Mouse (Mus musculus) liver, embryonic 13.5 days (tissue): Measurements from ENCODE around the gene Cdr2l. TPM values are rescaled to one million over a fixed set of nuclear protein-coding genes. Genes with fewer than 3 reads are reported as not detected.

Experiments used
- ATAC-seq: fragments of 200-750 bp; cut with Nextera tagmentation; 2 replicates; pipeline ENCODE4 v1.8.0; 2017; ENCODE audit warnings: low read depth, mild to moderate bottlenecking, moderate number of reproducible peaks, moderate library complexity
- DNase-seq: peaks from one replicate; pipeline ENCODE4 v3.0.0; 2022
- H3K27ac ChIP-seq: fragments of 300-500 bp; sonication (generic); 2 replicates; pipeline ENCODE4 v1.5.1; 2015; ENCODE audit warnings: moderate library complexity, mild to moderate bottlenecking, inconsistent platforms
- H3K27me3 ChIP-seq: fragments of 300-500 bp; sonication (generic); 2 replicates; pipeline ENCODE4 v1.6.1; 2015; ENCODE audit warnings: mild to moderate bottlenecking, inconsistent platforms
- H3K36me3 ChIP-seq: fragments of 300-500 bp; sonication (generic); 2 replicates; pipeline ENCODE4 v1.6.1; 2015; ENCODE audit warnings: mild to moderate bottlenecking, inconsistent platforms
- H3K4me1 ChIP-seq: fragments of 300-500 bp; sonication (generic); replicated peaks from 2 replicates; pipeline ENCODE4 v1.6.1; 2015; ENCODE audit warnings: inconsistent platforms
- H3K4me2 ChIP-seq: fragments of 300-500 bp; sonication (generic); 2 replicates; pipeline ENCODE4 v1.6.1; 2015; ENCODE audit warnings: inconsistent platforms, mild to moderate bottlenecking, moderate library complexity
- H3K4me3 ChIP-seq: fragments of 300-500 bp; sonication (generic); replicated peaks from 2 replicates; pipeline ENCODE4 v1.5.1; 2015; ENCODE audit warnings: mild to moderate bottlenecking, inconsistent platforms
- H3K9ac ChIP-seq: fragments of 300-500 bp; sonication (generic); 2 replicates; pipeline ENCODE4 v1.6.1; 2015; ENCODE audit warnings: mild to moderate bottlenecking, inconsistent platforms
- H3K9me3 ChIP-seq: fragments of 300-500 bp; sonication (generic); replicated peaks from 2 replicates; pipeline ENCODE4 v1.6.1; 2016; ENCODE audit warnings: inconsistent platforms
- WGBS: fragments of 180-500 bp; shearing (Covaris S2); methylation state at CpG from one replicate; pipeline ENCODE4 v1.1.7; 2015; ENCODE audit not compliant: insufficient replicate concordance; 5-methylcytosine and 5-hydroxymethylcytosine counted together
- polyA plus RNA-seq: library from polyadenylated mRNA; unstranded; fragments of >200 nt; fragmentation: Nextera tagmentation; extraction: Ambion mirVana; gene quantifications from 2 replicates; pipeline ENCODE4 v1.2.1, GENCODE M21; 2015

Gene Cdr2l
- polyA plus RNA-seq, 1 experiment from 2014 or later: 1.5 TPM

DNA sequence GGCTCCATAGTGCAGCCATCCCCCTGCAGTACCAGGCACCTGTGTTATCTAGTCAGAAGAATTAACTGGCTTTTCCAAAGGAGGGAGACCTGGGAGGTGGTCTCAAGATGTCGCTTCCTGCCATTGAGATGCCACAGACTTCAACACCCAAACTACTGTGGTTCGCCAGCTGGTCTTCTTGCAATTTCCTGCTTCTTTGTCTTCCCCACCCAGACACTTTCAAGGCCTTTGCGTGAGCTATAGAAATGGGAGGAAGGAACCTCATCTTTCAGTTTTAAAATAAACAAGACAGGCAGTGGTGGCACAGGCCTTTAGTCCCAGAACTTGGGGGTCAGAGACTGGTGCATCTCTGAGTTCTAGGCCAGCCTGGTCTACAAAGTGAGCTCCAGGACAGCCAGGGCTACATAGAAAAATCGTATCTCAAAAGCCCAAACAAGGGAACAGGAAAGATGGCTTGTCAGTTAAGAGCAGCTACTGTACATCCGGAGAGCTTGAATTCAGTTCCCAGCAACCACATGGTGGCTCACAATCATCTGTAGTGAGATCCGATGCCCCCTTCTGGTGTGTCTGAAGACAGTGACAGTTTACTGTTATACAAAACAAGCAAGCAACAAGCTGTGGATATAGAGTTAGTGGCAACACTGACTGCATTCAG, 26.7 kb downstream of the Cdr2l start:
- ATAC-seq (no peak), DNase-seq (no peak)
- no peak overlapping the region for H3K4me2 ChIP-seq
- peaks cover 45% of the 10 kb centered on the region for H3K4me1 ChIP-seq
- peaks cover 37% of the 10 kb centered on the region for H3K36me3 ChIP-seq
- no peak overlapping the region; the same call in 1 of the 2 replicates for H3K27ac ChIP-seq
- WGBS: 56% methylated on average over 6 of the region's 6 CpGs
- H3K9ac ChIP-seq: no peak overlapping the region
- H3K9me3 ChIP-seq: no peaks in the 10 kb centered on the region
- H3K27me3 ChIP-seq: no peaks in the 10 kb centered on the region
- H3K4me3 ChIP-seq: no peak overlapping the region

DNA sequence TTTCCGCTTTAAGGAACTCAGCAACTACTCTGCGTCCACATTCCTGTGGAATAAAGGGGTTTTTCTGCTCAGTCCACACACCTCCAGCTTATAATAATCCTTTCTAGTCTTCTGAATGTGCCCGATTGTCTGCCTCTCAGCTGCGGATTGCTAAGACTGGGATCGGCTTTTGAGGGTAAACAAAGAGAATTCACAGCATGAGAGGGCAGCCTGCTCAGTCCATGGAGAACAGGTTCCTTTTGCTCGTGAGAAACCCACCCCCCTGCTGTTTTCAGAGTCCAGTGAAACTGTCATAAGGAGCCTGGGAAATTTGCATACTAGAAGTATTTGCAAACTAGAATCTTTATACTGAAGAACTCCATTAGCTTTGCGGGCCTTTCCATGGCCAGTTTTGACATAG, 27.8 kb downstream of the Cdr2l start:
- DNase-seq: no peak
- 89% methylated on average over 7 of the region's 7 CpGs for WGBS
- no peaks in the 10 kb centered on the region for H3K9me3 ChIP-seq

DNA sequence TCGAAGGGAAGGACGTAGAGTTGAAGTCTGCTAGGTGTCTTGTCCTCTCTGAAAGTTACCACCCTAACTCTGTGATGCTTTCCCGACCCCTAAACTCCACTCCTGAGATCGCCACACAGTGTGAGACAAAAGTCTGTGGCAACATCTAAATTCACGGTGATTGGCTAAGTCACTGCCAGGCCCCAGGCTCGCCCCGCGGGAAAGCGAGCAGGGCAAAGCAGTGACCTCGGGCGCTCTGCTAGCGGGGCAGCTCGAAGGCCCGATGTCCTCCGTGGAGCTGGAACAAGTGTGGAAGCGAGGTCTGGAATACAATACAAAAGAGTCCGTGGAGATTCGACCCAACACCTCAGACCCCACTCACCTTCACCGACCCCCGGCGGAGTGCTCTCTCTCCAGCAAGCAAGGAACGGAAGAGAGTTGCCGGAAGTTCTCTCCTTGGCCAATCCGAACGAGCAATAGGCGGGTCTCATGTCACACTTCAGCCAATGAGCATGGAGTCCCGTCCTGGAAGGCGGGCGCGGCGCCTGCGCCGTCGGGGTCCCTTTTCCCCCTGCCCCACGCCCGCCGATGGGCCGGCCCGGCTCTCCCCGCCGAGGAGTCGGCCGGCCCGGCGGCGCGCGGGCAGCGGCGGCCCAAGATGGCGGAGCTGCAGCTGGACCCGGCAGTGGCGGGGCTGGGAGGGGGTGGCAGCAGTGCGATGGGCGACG, 38.0 kb downstream of the Cdr2l start, which contains the start of the genes Atp5h and Kctd2:
TSS of gene Atp5h (minus strand) at position 432 of the 707 bp plus-strand sequence.
TSS of gene Kctd2 (plus strand) at position 598 of the 707 bp plus-strand sequence.
- WGBS: under 1% methylated on average over 55 of the region's 56 CpGs
- peak; percentile 92 for DNase-seq
- Histone ChIP-seq H3K4me1 (peaks cover 42% of the 10 kb centered on the region), H3K4me2 (peak within 1 kb of the TSS; percentile 98), H3K27ac (peak within 1 kb of the TSS; percentile 87), H3K9ac (peak within 1 kb of the TSS; percentile 97), H3K27me3 (no peaks in the 10 kb centered on the region), H3K9me3 (no peaks in the 10 kb centered on the region), H3K36me3 (peaks cover 42% of the 10 kb centered on the region), H3K4me3 (peak within 1 kb of the TSS; percentile 94)
- peak; percentile 97 for ATAC-seq

More for the DNA sequence above, 27.8 kb downstream of the Cdr2l start:
- Histone ChIP-seq H3K27ac (no peak overlapping the region), H3K36me3 (peaks cover 37% of the 10 kb centered on the region), H3K27me3 (no peaks in the 10 kb centered on the region), H3K4me1 (peaks cover 45% of the 10 kb centered on the region), H3K9ac (no peak overlapping the region), H3K4me2 (no peak overlapping the region), H3K4me3 (no peak overlapping the region)
- ATAC-seq: no peak

DNA sequence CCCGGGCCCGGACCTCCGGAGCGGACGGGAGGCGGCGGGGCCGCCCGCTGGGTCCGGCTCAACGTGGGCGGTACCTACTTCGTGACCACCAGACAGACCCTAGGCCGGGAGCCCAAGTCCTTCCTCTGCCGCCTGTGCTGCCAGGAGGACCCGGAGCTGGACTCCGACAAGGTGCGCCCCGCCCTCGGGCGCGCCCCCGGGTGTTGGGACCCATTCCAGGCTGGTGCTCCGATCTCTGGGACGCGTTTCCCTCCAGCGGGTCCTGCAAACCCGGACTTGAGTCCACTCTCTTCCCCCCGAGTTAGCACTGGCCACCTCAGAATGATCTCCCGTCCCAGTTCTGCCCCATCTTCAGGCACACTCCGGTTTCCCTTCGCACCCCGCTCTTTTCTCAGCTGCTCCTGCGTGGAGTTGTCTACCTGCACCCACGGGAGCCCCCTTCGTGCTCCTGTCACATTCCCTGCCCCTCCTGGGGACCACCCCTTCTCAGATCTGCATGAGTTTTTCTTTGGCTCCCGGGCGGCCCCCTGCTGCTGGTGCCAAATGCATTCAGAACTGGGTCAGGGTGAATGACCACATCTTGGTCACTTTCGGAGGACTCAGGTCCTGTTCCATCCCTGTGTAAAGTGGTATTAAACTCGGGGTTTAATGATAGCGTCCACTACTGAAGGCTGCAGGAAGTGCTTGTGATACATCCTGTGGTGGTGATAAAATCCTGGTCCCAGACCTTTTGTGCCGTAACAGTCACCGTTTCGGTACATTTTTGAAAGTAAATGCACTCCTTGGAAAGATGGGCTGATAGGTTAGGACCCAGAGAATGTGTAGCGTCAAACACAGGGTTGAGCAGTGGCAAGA, 38.8 kb downstream of the Cdr2l start:
- WGBS: 2% methylated on average over 44 of the region's 45 CpGs

DNA sequence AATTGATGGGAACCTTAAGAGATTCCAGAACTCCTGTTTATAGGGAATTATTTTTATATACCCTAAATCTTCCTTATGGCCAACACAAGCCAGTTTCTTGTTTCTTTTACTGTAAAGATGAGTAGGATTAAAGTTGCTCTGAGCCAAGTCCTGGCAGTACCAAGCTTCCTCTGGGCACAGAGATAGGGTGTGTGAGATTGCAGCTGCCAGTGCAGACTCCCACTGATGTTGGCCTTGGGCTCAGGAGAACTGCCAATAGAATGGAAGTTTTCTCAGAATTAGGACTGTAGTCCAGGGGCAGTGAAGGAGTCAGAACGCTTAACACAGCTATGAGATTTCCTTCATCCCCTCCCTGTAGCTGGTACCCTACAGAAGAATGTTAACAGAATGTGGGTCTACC, 39.6 kb downstream of the Cdr2l start:
- 50% methylated on average over 1 of the region's 1 CpGs for WGBS

More for the DNA sequence above, 38.8 kb downstream of the Cdr2l start:
- ATAC-seq: peak; percentile 71
- Histone ChIP-seq H3K27ac (peak overlapping the region; percentile 87), H3K4me3 (peak overlapping the region; percentile 94), H3K4me2 (peak overlapping the region; percentile 98), H3K9me3 (no peaks in the 10 kb centered on the region), H3K27me3 (no peaks in the 10 kb centered on the region), H3K4me1 (peaks cover 42% of the 10 kb centered on the region), H3K36me3 (peaks cover 33% of the 10 kb centered on the region), H3K9ac (peak overlapping the region; percentile 97)
- DNase-seq: peak; percentile 57

DNA sequence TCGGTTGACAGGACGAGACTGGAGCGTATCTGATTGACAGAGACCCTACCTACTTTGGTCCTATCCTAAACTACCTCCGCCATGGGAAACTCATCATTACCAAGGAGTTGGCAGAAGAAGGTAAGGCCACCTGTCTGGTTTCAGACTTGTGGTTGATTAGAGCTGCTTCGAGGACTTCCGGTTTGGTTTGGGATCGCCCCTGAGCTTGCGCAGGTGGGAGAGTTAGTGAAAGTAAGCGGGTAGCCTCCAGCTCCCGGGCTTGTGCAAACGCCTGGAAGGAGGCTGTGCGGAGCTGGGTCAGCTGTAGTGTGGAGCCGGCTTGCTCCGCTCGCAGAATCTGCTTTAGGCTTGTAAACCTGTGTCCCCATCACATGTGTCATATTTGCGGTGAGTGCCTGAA, 40.3 kb downstream of the Cdr2l start:
- no peak overlapping the region for H3K4me3 ChIP-seq
- no peak overlapping the region for H3K9ac ChIP-seq
- H3K36me3 ChIP-seq: peaks cover 19% of the 10 kb centered on the region
- H3K27me3 ChIP-seq: no peaks in the 10 kb centered on the region
- no peak overlapping the region for H3K27ac ChIP-seq
- no peak overlapping the region for H3K4me2 ChIP-seq
- 88% methylated on average over 16 of the region's 16 CpGs for WGBS
- ATAC-seq (no peak), DNase-seq (no peak)
- peaks cover 39% of the 10 kb centered on the region for H3K4me1 ChIP-seq
- no peaks in the 10 kb centered on the region for H3K9me3 ChIP-seq

More for the DNA sequence above, 39.6 kb downstream of the Cdr2l start:
- Histone ChIP-seq H3K4me1 (peaks cover 42% of the 10 kb centered on the region), H3K27ac (no peak overlapping the region), H3K4me2 (peak overlapping the region; percentile 98), H3K9me3 (no peaks in the 10 kb centered on the region), H3K27me3 (no peaks in the 10 kb centered on the region), H3K36me3 (peaks cover 26% of the 10 kb centered on the region), H3K9ac (peak overlapping the region; percentile 97; the same call in 1 of the 2 replicates), H3K4me3 (peak overlapping the region; percentile 94)
- ATAC-seq: no peak
- no peak for DNase-seq

DNA sequence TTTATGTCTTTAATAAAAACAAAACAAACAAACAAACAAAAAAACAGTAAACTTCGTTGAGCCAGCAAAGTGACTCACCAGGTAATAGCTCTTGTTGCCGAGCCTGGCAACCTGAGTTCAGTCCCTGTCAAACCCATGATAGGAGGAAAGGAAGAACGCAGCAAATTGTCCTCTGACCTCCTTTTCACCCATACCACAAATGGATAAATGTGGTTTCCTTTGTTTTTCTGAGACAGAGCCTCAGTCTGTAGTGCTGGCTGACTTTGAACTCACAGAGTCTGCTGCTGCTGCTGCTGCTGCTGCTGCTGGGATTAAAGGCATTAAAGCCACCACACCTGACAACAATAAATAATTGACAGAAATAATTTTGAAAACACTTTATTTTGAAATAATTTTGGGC, 41.4 kb downstream of the Cdr2l start:
- no peak overlapping the region for H3K9ac ChIP-seq
- H3K36me3 ChIP-seq: peaks cover 16% of the 10 kb centered on the region
- ATAC-seq: no peak
- DNase-seq: no peak
- H3K4me3 ChIP-seq: no peak overlapping the region
- WGBS: 65% methylated on average over 3 of the region's 3 CpGs
- no peak overlapping the region for H3K4me2 ChIP-seq
- no peak overlapping the region for H3K27ac ChIP-seq
- H3K4me1 ChIP-seq: peaks cover 37% of the 10 kb centered on the region
- no peaks in the 10 kb centered on the region for H3K9me3 ChIP-seq
- no peaks in the 10 kb centered on the region for H3K27me3 ChIP-seq

DNA sequence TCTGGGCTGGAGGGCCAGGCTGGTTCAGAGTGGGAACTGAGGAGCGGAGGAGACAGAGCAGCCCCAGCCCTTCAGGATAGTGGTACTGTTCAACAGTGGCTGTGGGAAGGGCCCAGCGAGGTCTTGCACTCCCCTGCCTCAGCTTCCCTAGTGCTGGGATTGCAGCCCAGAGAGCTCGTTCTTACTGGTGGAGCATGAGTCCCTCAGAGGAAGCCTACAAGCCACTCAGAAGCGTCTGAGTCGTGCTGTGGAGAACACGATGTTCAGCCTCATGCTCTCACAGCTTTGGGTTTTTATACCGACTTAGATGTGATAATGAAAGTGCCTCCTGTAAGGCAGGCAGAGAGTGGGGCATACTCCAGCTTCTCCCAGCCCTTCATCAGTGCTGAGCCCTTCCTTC, 43.0 kb downstream of the Cdr2l start:
- peaks cover 32% of the 10 kb centered on the region for H3K4me1 ChIP-seq
- ATAC-seq: no peak
- no peak overlapping the region for H3K9ac ChIP-seq
- WGBS: 80% methylated on average over 7 of the region's 7 CpGs
- H3K36me3 ChIP-seq: peaks cover 21% of the 10 kb centered on the region
- no peaks in the 10 kb centered on the region for H3K9me3 ChIP-seq
- no peak for DNase-seq
- no peak overlapping the region for H3K4me2 ChIP-seq
- H3K27me3 ChIP-seq: no peaks in the 10 kb centered on the region
- no peak overlapping the region for H3K27ac ChIP-seq
- H3K4me3 ChIP-seq: no peak overlapping the region

DNA sequence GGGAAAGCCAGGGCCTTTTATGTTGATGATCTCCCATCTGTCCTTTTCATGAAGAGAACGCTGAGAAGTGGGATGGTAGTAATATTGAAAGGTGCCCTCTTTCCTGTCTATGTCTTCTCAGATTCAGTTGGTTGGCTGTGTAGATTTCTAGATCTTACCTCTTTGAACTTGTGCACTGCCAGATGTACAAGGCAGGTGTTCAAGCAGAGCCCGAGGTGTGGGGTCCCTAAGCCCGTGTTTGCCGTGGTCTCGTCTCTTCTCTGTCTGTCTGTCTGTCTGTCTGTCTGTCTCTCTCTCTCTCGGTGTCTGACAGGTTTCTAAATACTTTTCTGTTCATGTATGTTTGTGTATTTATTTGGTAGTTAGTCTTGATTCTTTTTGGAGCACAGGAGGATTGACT, 44.0 kb downstream of the Cdr2l start:
- WGBS: 73% methylated on average over 6 of the region's 6 CpGs
- H3K9ac ChIP-seq: no peak overlapping the region
- H3K4me3 ChIP-seq: no peak overlapping the region
- no peak for ATAC-seq
- no peak overlapping the region for H3K4me2 ChIP-seq
- no peaks in the 10 kb centered on the region for H3K27me3 ChIP-seq
- H3K4me1 ChIP-seq: peaks cover 29% of the 10 kb centered on the region
- H3K27ac ChIP-seq: no peak overlapping the region
- peaks cover 31% of the 10 kb centered on the region for H3K36me3 ChIP-seq
- no peaks in the 10 kb centered on the region for H3K9me3 ChIP-seq
- no peak for DNase-seq

DNA sequence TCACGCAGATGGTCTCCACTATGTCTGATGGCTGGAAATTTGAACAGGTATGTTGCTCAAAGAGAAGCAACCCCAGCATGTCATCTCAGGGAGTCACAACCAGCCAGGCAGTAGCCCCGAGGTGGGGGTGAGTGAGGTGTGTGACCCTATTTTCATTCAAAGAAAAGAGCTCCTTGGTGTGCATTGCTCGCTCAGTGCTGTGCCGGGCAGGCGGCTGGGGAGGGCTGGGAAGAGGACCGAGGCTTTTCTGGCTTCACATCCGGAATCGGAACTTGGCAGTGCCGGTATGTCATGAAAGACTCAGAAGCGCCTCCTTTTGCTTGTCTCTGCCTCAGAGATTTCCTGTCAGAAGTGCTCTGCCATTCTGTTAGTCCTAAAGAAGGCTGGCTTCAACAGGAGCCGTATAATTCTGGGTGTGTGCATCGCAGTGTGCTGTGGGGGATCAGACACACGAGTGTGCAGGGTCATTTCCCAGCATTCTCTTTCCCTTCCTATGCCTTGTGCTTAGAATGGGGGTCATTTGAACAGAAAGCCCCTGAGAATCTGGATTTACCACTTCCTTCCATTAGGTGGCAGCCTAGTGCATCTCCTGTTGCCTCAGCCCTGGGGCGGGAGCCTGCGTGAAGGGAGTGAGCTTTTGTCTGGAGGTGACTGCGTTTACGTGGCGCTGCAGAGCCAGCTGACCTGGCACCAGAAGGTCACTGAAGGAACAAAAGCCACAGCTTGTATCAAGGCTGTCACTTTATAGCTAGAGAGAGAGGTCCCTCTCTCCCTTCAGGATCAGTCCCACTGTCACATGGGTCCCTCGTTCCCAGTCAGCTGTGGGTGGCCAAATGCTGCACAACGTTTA, 46.0 kb downstream of the Cdr2l start:
- H3K4me1 ChIP-seq: peaks cover 21% of the 10 kb centered on the region
- 43% methylated on average over 20 of the region's 20 CpGs for WGBS
- H3K4me3 ChIP-seq: no peak overlapping the region
- peaks cover 41% of the 10 kb centered on the region for H3K36me3 ChIP-seq
- H3K27ac ChIP-seq: 0 out of 2 replicates have a peak overlapping the region, but pooled peaks have one; percentile 13
- DNase-seq: peak; percentile 55
- no peak overlapping the region for H3K4me2 ChIP-seq
- H3K9ac ChIP-seq: no peak overlapping the region
- H3K9me3 ChIP-seq: no peaks in the 10 kb centered on the region
- H3K27me3 ChIP-seq: no peaks in the 10 kb centered on the region
- ATAC-seq: peak; percentile 46; the same call in 1 of the 2 replicates
